Mouse (Mus musculus): Measurements from ENCODE around the gene Armc9.
A peak's percentile ranks its signal among the peaks of the same experiment; 100 is the strongest.

Gene Armc9

DNA sequence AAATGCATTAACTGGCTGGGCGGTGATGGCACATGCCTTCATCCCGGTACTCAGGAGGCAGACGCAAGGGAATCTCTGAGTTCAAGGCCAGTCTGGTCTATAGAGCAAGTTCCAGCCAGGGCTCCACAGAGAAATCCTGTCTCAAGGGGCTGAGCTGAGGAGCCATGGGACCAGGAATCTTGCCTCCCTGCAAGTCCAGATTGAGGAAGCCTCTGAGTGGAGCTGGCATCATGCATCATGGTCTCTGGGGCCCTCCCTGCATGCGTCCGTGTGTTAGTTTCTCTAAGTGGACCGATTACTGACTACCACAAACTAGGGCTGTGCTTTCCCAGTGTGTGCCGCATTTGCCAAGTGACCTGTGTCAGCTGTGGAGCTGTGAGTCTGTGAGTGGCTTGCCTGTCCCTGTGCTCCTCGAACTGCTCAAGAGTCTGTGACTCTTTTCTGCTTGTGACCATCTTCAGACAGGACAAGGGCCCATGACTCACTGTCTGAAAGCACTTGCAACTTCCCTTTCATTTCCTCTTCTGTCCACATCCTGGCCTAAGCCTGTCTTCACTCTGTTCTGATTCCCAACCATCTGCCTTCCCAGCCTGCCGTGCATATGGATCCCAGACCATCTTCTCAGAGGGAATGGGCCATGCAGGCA is 74.7 kb downstream of the Armc9 start:
- DNase-seq = no peak

DNA sequence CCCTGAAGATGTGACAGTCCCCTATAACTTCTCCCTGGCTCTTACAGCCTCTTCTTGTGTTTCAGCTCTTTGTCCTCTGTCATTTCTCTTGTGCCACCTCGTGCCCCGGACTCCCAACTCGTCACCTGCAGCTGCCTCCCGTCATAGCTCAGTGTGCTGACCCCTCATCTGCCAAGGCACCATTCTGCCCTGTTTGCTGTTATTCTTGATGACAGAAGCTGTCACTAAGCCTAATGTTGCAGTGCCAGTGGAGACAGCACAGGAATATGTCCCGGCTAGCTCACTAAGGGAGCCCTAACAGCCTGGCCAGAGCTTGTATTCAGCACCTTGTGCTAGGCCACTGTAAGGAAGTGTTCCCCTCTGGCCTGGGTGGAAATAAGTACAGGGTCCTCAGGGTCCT is 78.1 kb downstream of the Armc9 start:
- DNase-seq = no peak

DNA sequence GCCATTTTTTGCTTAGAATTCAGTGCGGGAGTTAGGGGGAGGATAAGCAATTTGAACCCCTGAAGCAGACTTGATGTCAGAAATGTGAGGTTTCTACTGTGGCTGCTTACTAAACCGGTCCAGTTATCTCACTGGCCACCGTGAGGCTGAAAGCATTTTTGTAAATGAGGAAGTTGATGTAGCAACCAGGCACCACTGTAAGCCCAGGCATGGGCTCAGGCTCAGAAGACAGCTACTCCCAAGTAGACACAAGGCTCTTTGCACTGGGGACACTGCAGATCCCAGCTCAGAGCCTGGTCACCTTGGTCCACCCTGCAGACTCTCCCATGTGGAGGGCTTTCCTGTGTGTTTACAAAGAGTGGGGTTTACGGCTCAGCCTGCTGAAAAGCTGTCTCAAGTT is 79.2 kb downstream of the Armc9 start:
- DNase-seq = no peak

DNA sequence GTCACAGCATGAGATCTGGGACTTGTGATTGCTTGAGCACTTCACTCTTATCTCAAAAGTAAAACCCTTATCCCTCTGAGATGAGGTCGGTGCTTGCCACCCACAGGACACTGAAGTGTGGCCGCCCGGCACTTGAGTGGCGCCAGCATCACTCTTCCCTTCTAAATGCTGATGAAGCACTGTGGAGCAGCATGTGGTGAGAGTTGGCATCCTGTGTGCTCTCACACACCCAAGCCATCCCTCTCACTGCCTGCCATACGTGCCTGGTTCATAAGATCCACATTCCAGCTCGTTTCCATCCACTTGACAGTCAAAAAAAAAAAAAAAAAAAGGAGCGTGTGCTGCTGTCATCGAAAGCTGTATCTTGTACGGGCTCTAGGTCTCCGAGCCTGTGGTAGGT is 80.5 kb downstream of the Armc9 start:
- DNase-seq = no peak

DNA sequence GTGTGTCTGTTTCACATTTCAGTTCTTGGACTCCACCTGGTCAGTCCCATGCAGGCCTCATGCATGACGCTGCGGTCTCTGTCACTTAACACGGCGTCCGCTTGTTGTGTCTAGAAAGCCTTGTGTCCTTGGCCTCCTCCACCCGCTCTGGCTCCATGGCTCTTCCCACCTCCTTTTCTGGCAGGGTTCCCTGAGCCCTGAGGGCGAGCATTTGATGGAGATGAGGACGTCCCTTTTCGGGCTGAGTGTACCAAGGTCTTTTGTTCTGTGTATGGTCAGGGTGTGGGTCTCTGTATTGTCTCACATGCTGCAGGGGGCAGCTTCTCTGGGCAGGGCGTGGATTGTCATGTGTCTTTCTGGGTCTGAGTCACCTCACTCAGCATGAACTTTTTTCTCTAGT is 81.9 kb downstream of the Armc9 start:
- no peak for DNase-seq

DNA sequence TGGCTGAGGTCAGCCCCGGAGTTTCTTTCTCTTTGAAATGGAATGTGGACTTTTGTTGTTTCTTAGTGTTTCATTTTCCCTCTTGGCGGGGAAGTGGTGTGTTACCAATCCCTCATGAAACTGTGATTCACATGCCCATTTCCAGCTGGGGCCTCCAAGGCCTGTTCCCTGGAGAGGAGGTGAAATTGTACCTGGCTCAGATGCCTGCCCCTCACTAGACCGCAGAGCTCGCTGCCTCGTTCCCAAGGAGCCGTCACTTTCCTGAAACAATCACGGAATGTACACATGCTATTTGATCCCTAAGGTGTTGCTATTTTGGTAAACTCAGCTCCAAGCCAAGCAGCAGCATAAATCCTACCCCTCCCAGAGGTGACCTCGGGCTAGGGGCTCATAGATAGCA is 84.4 kb downstream of the Armc9 start:
- DNase-seq = no peak

DNA sequence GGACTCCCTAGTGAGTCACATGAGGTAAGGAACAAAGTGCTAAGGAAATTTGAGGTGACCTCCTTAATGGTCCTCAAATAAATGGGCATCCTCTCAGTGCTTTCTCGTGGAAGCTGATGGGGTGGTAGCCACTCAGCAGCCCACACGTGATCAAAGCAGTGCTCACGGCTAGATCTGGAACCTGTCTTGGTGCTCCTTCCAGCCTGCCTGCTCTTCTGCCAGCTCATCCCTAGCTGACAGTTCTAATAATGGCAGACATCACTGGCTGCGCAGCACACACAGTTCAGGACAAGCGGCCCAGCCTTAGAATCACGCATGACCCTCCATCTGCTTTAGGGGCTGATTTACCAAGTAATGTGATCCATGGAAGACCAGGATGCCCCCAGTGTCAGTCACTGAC is 85.3 kb downstream of the Armc9 start:
- no peak for DNase-seq

DNA sequence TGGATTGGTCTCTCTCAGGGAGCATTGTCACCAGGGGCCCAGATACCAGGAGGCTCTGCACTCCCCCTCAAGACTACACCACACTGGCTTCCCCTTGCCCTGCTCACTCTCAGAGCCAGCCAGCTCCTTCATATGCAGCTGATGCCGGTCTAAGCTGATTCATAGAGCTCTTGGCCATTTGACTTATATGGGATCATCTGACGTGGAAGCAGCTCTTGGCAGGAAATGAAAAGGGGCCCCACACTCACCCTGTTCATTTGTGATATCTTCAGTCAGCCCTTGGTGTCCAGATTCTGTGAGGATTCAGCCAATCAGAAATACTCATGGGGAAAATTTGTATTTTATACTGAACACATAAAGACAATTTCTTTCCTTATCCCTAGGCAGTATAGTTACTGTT is 86.4 kb downstream of the Armc9 start:
- DNase-seq = no peak

DNA sequence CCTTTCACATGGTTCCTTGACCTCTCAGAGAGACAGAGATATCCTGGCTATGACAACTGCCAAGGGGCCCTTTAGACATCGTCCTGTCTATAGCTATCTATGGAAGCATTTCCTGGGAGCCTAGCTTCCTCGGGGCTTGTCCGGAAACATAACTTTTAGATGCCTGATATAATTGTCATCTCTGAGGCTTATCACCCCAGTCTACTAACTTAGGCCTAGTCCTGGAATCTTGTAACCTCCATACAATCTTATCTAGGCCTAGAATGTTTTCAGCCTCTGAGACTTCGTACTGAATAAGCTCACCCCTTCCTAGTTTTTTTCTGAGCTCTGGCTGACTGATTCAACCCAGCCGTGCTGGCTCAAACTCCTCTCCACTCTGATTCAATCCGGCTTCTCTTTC is 88.9 kb downstream of the Armc9 start:
- DNase-seq = no peak

DNA sequence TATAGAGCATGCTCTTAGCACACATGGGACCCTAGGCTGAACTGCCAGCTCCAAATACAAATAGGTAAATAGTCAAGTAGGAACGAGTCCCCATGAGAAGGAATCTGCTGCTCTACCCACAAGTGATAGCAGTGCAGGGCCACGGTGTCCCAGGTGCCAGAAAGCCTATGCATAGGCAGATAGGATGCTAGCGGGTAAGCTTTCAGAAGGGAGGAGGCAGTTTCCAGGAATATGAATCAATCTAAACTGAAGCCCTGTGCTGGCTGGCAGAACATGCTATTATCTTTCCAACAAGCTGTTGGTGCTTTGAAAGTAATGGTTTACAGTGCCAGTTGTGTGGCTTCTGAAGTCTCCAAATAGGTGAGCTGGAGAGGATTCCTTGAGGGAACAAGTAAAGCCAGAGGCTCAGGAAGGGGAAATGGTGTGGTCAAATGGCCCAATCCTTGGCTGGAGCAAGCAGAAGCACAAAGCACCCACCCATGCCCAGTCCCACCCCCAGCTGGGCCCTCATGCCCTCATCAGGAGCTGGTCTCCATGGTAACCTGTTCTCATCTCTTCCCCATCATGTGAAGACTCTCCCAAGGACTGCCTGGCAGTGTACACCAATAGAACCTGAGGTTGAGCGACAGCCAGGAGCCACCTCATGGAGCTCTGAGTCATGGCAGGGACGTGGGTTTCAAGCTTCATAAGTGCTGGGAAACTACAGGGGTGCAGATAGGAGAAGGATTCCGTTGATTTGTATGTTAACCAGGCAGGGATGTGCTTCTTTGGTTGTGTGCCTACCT is 90.9 kb downstream of the Armc9 start:
- no peak for DNase-seq

DNA sequence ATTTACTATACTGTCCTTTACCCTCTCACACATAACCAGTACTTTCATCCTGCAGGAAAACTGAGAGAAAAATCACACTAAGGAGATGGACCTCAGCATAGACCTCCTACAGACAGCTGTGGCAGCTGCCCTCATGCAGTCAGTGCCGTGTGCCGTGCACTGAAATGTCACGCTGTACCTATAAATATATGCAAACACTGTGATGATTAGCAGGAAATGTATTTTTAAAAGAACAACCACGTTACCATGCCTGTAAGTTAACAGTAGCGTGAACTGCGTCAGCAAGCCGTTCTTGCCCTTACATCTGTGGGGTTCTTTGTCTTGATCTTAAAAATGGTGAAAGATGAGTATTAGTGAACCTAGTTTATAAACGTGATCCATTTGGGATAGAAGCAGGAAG is 98.8 kb downstream of the Armc9 start:
- no peak for DNase-seq

DNA sequence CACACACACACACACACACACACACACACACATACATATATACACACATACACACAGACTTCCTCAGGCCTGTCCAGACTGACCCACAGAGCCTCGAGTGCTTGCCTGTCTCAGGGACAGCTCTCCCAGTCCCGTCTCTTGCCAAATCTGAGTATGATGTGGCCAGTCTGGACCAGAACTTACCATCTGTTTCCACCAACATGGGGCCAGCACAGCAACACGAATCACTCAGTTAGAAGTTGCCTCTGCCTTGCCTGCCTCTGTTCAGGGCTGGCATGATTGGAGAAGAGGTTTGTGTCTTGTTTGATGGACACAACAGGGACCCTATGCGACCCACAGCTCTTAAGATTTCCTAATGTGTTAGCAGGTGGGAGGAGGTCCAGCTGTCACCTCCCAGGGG is 101.7 kb downstream of the Armc9 start:
- no peak for DNase-seq

DNA sequence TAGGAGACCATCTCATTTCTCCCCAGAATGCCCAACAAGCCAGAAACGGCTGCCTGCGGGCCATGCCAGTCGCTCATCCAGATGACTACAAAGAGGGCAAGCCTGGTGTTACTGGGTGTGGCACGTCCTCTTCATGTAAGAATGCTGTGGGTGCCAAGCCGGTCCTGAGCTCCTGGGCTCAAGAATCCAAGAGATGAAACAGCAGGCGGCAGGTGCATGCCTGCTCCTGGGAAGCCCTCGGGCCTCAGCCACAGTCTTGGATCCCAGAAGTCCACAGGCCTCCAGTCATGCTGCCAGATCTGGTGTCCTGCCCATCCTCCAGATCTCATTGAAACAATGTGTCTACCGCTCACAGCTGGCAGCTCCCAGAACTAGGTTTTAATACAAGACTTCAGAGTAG is 102.6 kb downstream of the Armc9 start:
- DNase-seq = no peak

DNA sequence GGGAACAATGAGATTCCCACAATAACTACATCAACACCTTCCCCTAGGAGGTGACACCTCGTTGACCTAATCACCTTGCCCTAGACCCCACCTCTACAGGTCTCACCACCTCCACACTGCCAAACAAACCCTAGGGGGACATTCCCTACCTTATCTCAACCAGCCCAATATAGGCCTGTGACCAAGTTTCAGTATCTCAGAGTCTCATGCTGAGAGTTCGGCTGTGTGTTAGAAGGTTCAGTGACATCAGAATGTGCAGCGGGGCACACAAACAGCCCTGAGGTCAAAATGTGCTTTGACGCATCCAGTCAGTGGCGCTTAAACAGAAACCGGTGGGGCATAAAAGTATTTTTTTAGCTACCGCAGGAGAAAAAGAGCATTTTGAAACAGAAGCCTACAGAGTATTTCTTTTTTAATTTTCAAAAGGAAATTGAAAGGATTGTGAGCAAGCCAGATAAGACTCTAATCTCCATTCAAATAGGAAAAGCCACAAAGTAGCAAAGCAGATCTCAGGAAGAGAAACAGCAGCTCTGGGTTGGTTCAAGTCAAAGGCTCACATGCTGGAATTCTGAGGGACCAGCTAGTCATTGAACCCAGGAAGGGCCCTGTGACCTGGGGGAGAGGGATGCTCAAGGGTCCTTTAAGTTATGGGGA is 103.7 kb downstream of the Armc9 start:
- no peak for DNase-seq

DNA sequence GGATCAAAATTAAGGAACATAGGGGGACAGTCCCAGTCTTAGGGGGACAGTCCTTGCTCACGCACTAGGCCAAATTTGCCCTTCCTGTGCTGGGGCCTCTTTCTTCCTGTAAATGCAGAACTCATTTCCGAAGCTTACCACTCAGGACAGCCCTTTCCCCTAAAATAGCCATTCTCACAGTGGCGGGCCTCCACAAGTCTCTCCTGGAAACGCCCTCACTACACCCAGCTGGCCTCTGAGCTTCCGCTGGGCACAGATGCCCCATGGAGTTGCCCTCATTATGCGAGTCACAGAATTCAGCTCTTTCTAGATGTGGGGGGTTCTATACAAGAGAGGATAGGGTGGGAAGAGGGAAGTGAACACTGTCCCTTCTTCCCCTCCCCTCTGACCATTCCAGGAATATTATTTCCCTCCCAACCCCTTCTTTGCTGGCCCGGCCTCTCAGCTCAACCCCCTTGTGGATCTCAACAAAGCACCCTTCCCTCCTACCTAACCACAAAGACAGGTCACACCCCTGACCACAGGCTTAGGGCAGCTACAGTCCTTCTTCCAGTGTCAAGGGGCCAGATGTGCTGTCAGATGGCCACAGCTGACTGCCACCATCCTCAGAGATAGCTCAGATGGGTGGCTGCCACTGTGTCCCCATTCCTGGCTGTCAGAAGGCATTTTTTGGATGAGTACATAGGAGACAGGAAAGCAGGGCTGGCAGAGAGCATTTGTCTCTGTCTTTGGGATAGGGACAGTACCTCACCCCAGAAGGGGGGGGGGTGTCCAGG is 109.2 kb downstream of the Armc9 start:
- DNase-seq = no peak

DNA sequence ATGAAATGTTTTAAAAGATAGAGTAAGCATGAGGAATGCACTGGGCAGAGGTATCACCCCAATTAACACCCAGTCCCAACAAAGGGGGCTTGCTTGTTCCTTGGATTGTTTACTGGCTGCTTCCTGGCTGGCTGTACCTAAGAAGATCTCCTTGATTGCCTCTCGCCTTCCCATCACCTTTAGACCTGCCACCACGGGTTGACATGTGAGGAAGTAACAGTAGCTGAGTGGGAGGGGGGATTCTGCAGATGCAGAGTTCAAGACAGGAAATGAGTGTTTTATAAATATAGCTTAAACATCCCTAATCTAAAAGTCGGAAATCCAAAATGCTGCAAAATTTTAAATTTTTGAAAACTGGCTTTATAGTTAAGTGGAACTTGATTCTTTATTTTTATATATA is 110.5 kb downstream of the Armc9 start:
- peak; percentile 28 for DNase-seq

DNA sequence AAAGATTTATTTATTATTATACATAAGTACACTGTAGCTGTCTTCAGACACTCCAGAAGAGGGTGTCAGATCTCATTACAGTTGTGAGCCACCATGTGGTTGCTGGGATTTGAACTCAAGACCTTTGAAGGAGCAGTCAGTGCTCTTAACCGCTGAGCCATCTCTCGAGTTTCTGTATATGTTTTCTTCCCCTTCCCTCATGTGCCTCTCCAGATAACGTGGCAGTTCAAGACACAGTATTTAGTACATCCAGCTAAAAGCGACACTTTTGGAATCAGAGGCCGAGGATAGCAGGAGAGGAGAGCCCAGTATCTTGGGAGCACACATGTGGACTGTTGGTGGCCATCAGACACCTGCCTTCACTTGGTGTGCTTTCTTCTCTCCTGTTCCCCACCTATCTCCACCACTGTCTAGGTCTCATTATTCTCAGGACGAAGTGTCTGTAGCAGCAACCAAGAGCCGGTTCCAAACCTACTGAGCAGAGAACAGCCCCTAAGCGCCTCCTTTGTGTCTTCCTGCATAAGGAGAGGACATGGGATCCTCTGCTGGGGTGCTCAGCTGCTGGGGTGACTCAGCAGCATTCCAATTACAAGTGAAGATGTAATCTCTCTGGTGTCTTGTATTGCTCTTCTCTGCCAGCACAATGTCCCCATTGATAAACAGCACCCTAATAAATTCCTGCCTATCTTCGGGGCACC is 114.1 kb downstream of the Armc9 start:
- DNase-seq = no peak

DNA sequence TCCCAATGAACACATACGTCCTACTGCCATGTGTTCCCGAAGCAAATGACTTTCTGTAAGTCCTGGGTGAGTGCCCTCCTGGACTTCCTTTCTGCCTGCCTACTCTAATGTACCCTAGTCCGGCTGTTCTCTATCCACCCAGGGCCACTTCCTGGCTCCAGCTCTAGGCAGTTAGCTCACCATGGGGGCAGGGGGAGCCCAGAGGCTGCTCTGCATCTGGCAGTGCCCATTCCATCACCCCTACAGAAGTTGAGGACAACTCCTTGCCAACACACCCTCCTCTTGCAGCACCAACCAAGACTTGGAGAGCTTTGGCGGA is 114.6 kb downstream of the Armc9 start:
- no peak for DNase-seq

DNA sequence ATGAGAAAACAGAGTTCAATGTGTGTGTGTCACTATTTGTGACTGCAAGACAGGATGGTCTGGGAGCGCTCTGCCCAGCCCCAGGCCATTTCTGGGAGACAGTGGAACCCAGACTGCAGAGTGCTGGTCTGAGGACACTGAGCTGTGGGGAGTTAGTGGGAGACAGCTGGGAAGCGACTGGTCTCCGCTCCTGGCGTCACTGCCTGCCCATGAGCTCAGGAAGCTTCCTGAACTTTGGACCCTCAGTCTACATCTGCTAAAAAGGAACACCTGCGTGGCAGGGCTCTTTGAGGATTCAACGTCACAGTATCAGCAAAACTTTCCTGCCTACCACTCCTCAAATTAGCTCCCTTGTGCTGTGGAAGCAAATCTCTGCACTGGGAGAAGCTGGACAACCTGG is 117.1 kb downstream of the Armc9 start:
- DNase-seq = no peak

DNA sequence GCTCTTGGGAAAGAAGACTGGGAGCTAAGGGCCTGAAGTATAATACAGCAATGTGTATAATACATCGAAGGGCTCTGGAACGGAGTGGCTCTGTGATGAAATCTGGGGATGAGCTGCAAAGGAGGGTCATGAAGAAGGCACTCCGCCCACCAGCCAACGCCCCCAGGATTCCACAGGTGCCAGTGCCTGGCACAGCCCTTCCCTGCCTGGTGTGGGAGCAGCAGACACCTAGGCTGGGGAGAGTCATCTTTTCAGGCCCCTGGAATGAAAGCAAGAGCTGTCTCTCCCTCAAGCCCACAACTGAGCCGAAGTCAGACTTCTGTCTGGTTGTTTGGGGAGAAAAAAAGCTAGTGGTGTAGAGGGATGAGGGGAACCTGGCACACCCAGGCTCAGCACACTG is 122.5 kb downstream of the Armc9 start:
- DNase-seq = no peak

DNA sequence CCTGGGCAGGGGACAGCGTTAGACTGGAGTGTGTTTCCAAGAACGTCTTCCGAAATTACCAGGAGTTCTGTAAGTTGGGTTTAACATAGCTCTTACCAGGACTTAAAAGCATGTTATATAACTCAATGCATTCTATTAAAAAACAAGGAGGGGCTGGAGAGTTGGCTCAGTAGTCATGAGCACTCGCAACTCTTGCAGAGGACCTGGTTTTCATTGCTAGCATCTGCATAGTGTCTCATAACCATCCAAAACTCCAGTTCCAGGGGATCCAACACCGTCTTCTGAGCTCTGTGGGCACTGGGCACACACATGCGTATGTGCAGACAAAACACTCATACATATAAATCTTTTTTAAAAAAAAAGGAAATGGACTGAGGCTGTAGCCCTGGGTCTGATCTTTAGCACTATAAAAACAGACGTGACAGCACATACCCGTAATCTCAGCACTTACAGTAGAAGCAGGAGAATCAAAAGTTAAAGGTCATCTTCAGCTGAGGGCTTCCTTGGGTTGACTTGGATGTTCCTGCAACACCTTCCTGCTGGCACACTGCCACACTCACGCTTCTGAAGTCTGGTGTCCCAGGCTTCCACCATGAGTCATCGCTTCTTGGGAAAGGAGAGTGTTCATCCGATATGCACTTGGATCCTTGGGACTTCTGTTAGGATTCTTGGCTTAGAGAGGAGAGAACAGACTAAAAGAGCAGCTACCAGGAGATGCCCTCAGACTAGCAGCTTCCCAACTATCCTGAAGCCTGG is 127.4 kb downstream of the Armc9 start:
- DNase-seq = no peak

DNA sequence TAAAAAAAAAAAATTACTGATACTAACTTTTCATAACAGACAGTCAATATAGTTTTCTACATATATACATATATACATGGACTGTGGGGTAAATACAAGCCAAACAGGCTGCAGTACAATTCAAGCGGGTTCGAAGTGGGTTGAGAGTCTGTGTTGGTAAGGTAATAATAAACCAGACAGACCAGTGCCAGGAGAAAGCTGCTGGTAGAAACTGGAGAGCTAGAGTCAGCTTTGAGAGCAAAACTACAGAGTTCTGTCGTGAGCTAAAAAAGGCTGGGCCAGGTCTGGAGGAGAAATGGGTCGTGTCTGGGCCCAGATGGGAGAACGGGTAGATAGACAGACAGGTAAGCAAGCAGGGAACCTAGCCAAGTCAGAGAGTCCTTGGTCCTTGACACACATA is 129.5 kb downstream of the Armc9 start:
- DNase-seq = no peak
